Mouse (Mus musculus) hindbrain, embryonic 14.5 days (tissue): ENCODE measurements around the gene Ms4a1. TPM values are rescaled to one million over a fixed set of nuclear protein-coding genes. Genes with fewer than 3 reads are reported as not detected.
"Not testable (repeated sequence)": the region's sequence is repeated elsewhere in the genome, so short reads cannot be mapped to it uniquely, and the experiment has no call there.

Experiments
- ATAC-seq: fragments of 200-750 bp; cut with Nextera tagmentation; 2 replicates; pipeline ENCODE4 v1.8.0; 2017; ENCODE audit warnings: moderate number of reproducible peaks, mild to moderate bottlenecking, moderate TSS enrichment, moderate library complexity; ENCODE audit not compliant: low FRiP score
- DNase-seq: peaks from one replicate; pipeline ENCODE4 v3.0.0-alpha.2; 2015; ENCODE audit warnings: low spot score
- H3K27ac ChIP-seq: fragments of 300-500 bp; sonication (generic); 2 replicates; pipeline ENCODE4 v1.5.1; 2014; ENCODE audit warnings: mild to moderate bottlenecking, moderate library complexity
- H3K27me3 ChIP-seq: fragments of 300-500 bp; sonication (generic); 2 replicates; pipeline ENCODE4 v1.6.1; 2014; ENCODE audit warnings: mild to moderate bottlenecking, low read length, mixed read lengths; ENCODE audit not compliant: control insufficient read depth, insufficient read depth
- H3K36me3 ChIP-seq: fragments of 300-500 bp; sonication (generic); replicated peaks from 2 replicates; pipeline ENCODE4 v1.6.1; 2014; ENCODE audit not compliant: control insufficient read depth, insufficient read depth
- H3K4me1 ChIP-seq: fragments of 300-500 bp; sonication (generic); replicated peaks from 2 replicates; pipeline ENCODE4 v1.6.1; 2014; ENCODE audit warnings: antibody characterized with exemption, low read length, mixed read lengths; ENCODE audit not compliant: control insufficient read depth, insufficient read depth
- H3K4me2 ChIP-seq: fragments of 300-500 bp; sonication (generic); replicated peaks from 2 replicates; pipeline ENCODE4 v1.6.1; 2014; ENCODE audit warnings: mild to moderate bottlenecking, moderate library complexity
- H3K4me3 ChIP-seq: fragments of 300-500 bp; sonication (generic); replicated peaks from 2 replicates; pipeline ENCODE4 v1.5.1; 2014; ENCODE audit warnings: mild to moderate bottlenecking, low read length
- H3K9ac ChIP-seq: fragments of 300-500 bp; sonication (generic); 2 replicates; pipeline ENCODE4 v1.6.1; 2014
- H3K9me3 ChIP-seq: fragments of 300-500 bp; sonication (generic); 2 replicates; pipeline ENCODE4 v1.6.1; 2016; ENCODE audit warnings: low read length; ENCODE audit not compliant: control insufficient read depth
- WGBS: fragments of 180-500 bp; shearing (Covaris S2); extraction: QIAGEN DNeasy Blood & Tissue Kit; methylation state at CpG from one replicate; pipeline ENCODE4 v1.1.7; 2014; 5-methylcytosine and 5-hydroxymethylcytosine counted together
- polyA plus RNA-seq: library from polyadenylated mRNA; unstranded; fragments of >200 nt; fragmentation: Nextera tagmentation; extraction: Ambion mirVana; gene quantifications from 2 replicates; pipeline ENCODE4 v1.2.1, GENCODE M21; 2014

Ms4a1 gene
- polyA plus RNA-seq, 1 experiment from 2014 or later, result not detected

DNA sequence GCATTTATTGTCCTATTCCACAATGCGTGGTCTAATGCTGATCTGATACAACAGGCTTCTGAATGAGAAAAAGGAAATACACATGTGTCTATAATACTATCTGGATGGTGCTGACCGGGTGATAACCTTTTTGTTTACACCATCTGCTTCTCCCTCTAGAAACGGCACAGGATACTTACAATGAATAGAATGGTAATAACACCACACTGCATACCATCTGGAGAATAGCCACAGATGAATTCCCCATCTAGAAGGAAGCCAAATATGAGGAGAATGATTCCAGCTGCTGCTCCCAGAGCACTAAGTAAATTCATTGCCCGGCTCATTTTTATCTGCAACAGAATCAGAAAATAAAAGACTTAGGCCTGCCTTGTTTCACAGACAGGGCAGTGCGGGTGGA, 10.4 kb upstream of the Ms4a1 start:
- Histone ChIP-seq H3K36me3 (no peaks in the 10 kb centered on the region), H3K4me2 (no peak overlapping the region), H3K4me3 (no peak overlapping the region), H3K4me1 (no peaks in the 10 kb centered on the region), H3K9me3 (no peaks in the 10 kb centered on the region), H3K27me3 (no peaks in the 10 kb centered on the region), H3K27ac (no peak overlapping the region), H3K9ac (no peak overlapping the region)
- ATAC-seq (no peak), DNase-seq (no peak)
- WGBS, result 62% methylated on average over 5 of the region's 5 CpGs

DNA sequence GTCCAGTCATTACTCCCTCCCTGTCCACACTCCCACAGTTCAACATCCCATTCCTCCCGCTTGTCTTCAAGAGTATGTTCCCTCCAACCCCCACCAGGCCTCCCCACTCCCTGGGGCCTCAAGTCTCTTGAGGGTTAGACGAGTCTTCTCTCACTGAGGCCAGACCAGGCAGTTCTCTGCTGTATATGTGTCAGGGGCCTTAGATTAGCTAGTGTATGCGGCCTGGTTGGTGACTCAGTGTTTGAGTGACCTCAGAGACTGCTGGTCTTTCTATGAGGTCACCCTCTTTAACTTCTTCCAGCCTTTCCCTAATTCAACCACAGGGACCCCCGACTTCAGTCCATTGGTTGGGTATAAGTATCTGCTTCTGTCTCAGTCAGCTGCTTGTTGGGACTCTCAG, 915 bp upstream of the Ms4a1 start:
- Histone ChIP-seq H3K9me3 (no peaks in the 10 kb centered on the region), H3K27me3 (no peaks in the 10 kb centered on the region), H3K4me2 (no peak overlapping the region), H3K4me1 (no peaks in the 10 kb centered on the region), H3K4me3 (no peak overlapping the region), H3K9ac (no peak overlapping the region), H3K36me3 (no peaks in the 10 kb centered on the region), H3K27ac (no peak overlapping the region)
- 79% methylated on average over 4 of the region's 4 CpGs for WGBS
- ATAC-seq (no peak), DNase-seq (no peak)

DNA sequence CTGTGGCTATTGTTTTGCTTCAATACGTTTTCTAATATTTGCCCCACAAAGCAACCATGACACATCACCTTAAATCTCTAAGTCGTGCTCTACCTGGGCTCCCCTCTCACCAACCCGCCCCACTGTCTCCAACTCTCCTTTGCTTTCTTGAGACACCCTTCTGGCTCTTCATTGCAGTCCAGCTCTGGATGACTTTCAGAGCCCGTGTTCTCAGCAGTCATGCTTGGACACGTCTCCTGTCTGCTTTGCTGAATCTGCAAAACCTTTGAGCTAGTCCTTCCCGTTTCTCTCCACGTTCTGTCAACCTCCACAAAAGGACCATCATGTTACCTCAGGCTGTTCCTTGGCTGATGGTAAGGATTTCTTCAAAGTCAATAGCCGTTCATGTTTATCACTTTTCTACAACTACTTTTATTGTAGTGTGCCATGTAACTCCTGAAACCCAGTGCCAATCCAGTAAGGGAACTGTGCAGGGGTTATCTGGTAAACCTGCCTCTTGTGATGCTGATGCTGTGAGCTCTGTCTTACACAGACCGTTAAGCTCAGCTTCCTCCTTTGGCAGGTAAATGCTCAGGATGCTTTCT, 1.3 kb downstream of the Ms4a1 start:
- Histone ChIP-seq H3K27me3 (no peaks in the 10 kb centered on the region), H3K4me1 (no peaks in the 10 kb centered on the region), H3K9ac (no peak overlapping the region), H3K4me2 (no peak overlapping the region), H3K9me3 (no peaks in the 10 kb centered on the region), H3K4me3 (no peak overlapping the region), H3K36me3 (no peaks in the 10 kb centered on the region), H3K27ac (no peak overlapping the region)
- DNase-seq, result no peak
- no peak for ATAC-seq
- WGBS, result 89% methylated on average over 9 of the region's 9 CpGs

DNA sequence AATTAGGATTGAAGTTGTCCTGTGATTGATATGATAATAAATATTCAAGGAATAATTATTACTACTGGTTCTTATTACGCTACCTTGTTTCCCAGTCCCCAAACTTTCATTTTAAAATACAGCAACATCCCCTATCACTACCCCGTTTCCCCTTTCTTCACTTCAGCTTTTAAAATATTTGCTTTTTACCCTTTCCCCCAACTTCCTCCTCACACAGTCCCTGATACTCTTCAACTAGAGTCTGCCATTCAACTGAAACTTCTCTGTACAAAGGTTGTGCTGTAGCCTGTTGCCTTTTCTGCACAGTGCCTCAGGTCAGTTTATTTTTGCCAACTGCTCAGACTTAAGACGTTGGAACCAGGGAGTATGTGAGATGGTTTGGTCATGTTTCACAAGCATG, 2.5 kb downstream of the Ms4a1 start:
- DNase-seq (no peak), ATAC-seq (no peak)
- Histone ChIP-seq H3K4me3 (no peak overlapping the region), H3K4me1 (no peaks in the 10 kb centered on the region), H3K4me2 (no peak overlapping the region), H3K9me3 (no peaks in the 10 kb centered on the region), H3K27ac (no peak overlapping the region), H3K36me3 (no peaks in the 10 kb centered on the region), H3K27me3 (no peaks in the 10 kb centered on the region), H3K9ac (no peak overlapping the region)
- WGBS, result 91% methylated on average over 3 of the region's 3 CpGs

DNA sequence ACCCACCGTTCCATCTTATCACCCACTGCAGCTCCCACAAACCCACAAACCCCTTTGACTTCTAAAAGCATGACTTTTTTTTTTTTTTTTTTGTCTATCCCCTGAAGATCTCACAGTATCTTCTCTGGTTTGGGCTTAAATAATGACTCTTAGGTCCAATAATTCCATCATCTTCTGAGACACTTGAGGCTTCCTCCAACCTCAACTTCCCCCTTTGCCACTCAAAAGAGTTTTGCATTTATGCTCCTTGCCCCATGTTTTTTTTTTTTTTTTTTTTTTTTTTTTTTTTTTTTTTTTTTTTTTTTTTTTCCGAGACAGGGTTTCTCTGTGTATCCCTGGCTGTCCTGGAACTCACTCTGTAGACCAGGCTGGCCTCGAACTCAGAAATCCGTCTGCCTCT, 3.1 kb downstream of the Ms4a1 start:
- not testable (repeated sequence) for H3K4me1 ChIP-seq, ATAC-seq, H3K27me3 ChIP-seq, H3K4me3 ChIP-seq, H3K27ac ChIP-seq, H3K9me3 ChIP-seq, DNase-seq, H3K36me3 ChIP-seq, H3K4me2 ChIP-seq, H3K9ac ChIP-seq
- 70% methylated on average over 4 of the region's 4 CpGs for WGBS

DNA sequence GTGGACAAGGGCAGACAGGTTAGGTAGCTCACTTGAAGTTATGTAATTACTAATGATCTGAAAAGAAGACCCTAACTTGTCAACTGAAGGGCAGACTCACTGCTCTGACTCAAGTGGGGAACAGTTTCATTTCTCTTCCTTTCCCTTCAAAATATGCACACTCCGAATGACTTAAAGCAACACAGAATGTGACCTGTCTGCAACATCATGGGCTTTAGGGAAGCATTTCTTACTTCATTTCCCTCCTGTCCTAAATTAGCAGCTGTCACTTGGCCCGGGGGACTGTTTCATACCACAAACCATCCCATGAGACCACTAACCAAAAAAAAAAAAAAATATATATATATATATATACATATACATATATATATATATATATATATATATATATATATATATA, 4.5 kb downstream of the Ms4a1 start:
- 91% methylated on average over 2 of the region's 2 CpGs for WGBS
- ATAC-seq, result no peak
- no peak overlapping the region for H3K4me3 ChIP-seq

DNA sequence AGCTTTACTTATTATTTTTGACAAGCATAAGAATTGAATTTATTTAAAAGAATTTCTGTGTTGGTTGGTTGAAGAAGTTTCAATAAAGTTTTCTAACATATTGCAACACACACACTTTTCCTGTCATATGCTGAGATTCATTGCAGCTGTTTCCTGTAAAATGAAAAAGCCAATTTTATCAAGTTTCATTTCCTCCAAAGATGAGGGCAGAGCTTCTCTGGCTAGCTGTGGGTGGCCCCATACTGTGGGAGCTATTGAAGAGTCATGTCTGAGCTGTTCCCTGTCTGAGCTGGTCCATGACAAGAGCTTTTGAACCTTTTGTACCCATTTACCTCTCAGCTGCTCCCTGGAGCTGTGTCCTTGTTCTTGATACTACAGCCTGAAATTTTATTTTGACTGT, 21.8 kb downstream of the Ms4a1 start:
- H3K27ac ChIP-seq, result no peak overlapping the region
- no peak overlapping the region for H3K4me2 ChIP-seq
- no peaks in the 10 kb centered on the region for H3K4me1 ChIP-seq
- H3K36me3 ChIP-seq, result no peaks in the 10 kb centered on the region
- DNase-seq (no peak), ATAC-seq (no peak)
- H3K9ac ChIP-seq, result no peak overlapping the region
- no peaks in the 10 kb centered on the region for H3K27me3 ChIP-seq
- no peak overlapping the region for H3K4me3 ChIP-seq
- H3K9me3 ChIP-seq, result no peaks in the 10 kb centered on the region

More for the DNA sequence above, 4.5 kb downstream of the Ms4a1 start:
- H3K27me3 ChIP-seq, result no peaks in the 10 kb centered on the region
- no peak overlapping the region for H3K27ac ChIP-seq
- H3K36me3 ChIP-seq, result no peaks in the 10 kb centered on the region
- no peak for DNase-seq
- H3K9me3 ChIP-seq, result no peaks in the 10 kb centered on the region
- no peak overlapping the region for H3K4me2 ChIP-seq
- no peak overlapping the region for H3K9ac ChIP-seq
- H3K4me1 ChIP-seq, result no peaks in the 10 kb centered on the region

DNA sequence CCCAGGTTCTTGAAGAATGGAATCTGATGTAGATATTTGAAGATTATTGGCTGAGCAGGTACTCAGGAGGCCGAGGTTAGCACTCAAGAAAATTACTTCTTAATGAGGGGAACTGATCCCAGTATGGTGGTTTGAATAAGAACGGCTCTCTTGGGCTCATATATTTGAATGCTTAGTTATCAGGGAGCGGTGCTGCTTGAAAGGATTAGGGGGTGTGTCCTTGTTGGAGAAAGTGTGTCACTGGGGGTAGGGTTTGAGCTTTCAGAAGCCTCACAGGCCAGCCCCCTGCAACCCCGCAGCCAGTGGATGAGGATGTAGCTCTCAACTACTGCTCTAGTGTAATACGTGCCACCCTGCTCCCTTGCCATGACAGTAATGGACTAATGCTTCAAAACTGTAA, 23.5 kb downstream of the Ms4a1 start:
- DNase-seq, result peak; percentile 26
- H3K4me2 ChIP-seq, result no peak overlapping the region

DNA sequence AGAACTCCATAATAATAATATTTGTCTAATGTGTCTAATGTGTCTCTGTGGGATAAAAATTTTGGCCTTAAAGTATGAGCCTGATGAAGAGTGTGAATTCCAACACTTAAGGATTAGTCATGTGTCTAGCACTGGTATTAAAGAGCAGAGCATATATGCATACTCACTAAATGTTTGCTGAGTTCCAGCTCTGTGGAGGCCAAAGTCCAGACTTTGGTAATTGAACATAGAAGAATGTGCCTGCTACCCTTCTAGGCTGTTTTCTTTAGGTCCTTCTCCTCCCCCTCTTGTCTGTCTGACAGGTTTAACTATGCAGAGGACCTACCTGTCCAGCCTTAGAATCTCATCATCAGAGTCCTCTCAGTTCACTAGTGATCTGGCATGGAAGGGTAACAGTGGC, 30.2 kb downstream of the Ms4a1 start:
- Histone ChIP-seq H3K4me3 (no peak overlapping the region), H3K4me1 (no peaks in the 10 kb centered on the region), H3K36me3 (no peaks in the 10 kb centered on the region), H3K9ac (no peak overlapping the region), H3K4me2 (no peak overlapping the region), H3K9me3 (no peaks in the 10 kb centered on the region), H3K27me3 (no peaks in the 10 kb centered on the region), H3K27ac (no peak overlapping the region)
- no peak for DNase-seq
- ATAC-seq, result no peak

More for the DNA sequence above, 23.5 kb downstream of the Ms4a1 start:
- H3K9ac ChIP-seq, result no peak overlapping the region
- peak; percentile 81 for ATAC-seq
- no peak overlapping the region for H3K27ac ChIP-seq
- WGBS, result 54% methylated on average over 5 of the region's 5 CpGs
- H3K9me3 ChIP-seq, result no peaks in the 10 kb centered on the region
- H3K27me3 ChIP-seq, result no peaks in the 10 kb centered on the region
- H3K4me1 ChIP-seq, result no peaks in the 10 kb centered on the region
- H3K4me3 ChIP-seq, result no peak overlapping the region
- H3K36me3 ChIP-seq, result no peaks in the 10 kb centered on the region
